Mouse (Mus musculus) testis, adult 2 months (tissue): Measurements from ENCODE around the gene Elp1.

ENCODE experiments used
- CTCF ChIP-seq: fragments of 200-500 bp; IDR thresholded peaks from 2 replicates; pipeline ENCODE4 v1.5.1; 2012; ENCODE audit warnings: low read depth, mild to moderate bottlenecking, inconsistent platforms, low read length, moderate library complexity; ENCODE audit not compliant: control insufficient read depth, insufficient read depth, insufficient replicate concordance
- POLR2A ChIP-seq: fragments of 200-500 bp; IDR thresholded peaks from 2 replicates; pipeline ENCODE4 v1.6.1; 2012; ENCODE audit warnings: low read depth, mild to moderate bottlenecking, inconsistent platforms, low read length, moderate library complexity; ENCODE audit not compliant: control insufficient read depth

DNA sequence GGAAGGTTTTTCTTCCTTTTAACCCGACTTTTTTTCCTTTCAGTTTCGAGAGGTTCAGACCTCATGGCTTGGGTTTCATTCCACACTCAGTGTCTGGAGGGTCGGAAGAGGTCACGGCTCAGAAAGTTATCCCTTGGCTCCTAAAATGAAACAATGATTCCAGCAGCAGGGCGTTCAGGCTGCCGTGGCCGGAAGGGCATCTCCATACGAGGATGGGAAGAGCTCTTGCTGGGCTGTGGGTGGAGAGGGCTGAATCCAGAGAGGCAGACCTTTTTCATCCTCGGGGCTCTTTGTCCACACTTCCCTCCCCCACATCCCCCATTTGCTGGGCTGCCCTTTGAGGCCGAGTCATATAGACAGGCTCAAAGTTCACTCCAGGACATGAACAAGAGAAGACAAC lies 99.9 kb downstream of the Elp1 start:
- TF ChIP-seq CTCF (no peak), POLR2A (no peak)
